Mouse (Mus musculus): ENCODE measurements at regions not wholly inside any gene's neighbourhood (a gene's known extent, or its start where the extent isn't known, plus 50 kb on each side); places are given as distances from the start of the nearest gene placed in this dataset.
"Not testable (repeated sequence)": the region's sequence is repeated elsewhere in the genome, so short reads cannot be mapped to it uniquely, and the experiment has no call there.

DNA sequence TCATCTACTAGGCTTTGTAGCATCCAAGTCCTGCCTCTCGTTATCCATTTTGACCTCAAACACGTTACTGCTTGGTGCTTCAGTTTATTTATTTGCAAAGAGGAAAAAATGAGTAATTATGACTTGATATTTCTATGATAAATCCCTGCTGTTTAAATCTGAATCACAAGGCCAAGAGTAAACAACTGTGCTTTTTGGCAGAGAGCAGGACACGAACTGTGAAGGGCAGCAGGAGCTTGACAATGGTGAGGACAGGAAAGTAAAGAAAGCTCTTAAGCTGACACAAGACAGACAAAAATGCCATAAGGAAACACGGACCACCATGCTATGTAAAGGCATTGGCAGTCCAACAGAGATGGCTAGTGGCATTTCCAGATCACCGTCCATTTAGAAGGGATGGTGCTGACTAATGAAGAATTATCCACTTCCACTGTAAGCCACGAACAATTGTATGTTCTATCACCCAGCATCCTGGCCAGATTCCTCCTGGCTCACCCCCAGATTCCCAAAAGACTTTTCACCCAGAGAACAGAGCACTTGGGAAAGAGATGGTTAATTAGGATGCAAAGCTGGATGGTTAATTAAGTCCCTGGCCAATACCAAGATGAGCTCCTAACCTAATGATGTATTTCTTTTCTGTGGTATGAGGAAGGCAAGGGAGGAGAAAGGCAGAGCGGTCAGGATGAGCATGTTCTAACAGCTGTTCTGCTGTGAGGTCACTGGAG, 476.1 kb upstream of the Cdh5 start:
- no peak for DNase-seq (ENCODE audit: low read depth in 2 of 2, low spot score in 2 of 2)

- no peak for DNase-seq (ENCODE audit: low read depth in 2 of 2, low spot score in 2 of 2)
Measured at GRCm38 (mm10) chr8:103626446-103626845, 475.0 kb upstream of the Cdh5 start.

DNA sequence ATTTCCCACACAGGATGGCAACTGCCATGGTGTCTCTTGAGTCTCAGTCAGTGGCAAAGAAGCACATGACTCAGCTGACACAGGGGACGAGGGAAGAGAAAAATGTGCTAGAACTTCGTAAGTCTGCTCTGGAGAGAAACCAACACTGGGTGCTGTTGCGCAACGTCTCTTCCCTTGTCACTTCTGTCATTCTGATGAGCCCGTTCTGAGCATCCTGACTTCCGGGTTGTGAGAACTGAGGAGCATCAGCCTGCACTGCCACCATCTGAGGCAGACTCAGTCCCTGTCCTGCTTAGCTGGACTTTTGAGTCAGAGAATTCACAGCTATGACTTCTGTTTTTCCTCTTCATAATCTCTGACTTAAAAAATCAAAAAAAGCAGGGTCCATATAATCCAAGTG, 468.9 kb upstream of the Cdh5 start:
- DNase-seq (ENCODE audit: low read depth in 2 of 2, low spot score in 2 of 2), result no peak

- no peak for DNase-seq (ENCODE audit: low read depth in 2 of 2, low spot score in 2 of 2)
Measured at GRCm38 (mm10) chr8:103634951-103635350, 466.5 kb upstream of the Cdh5 start.

- DNase-seq (ENCODE audit: low read depth in 2 of 2, low spot score in 2 of 2), result no peak
Measured at GRCm38 (mm10) chr8:103643621-103644020, 457.8 kb upstream of the Cdh5 start.

- DNase-seq (ENCODE audit: low read depth in 2 of 2, low spot score in 2 of 2), result no peak
Measured at GRCm38 (mm10) chr8:103644106-103644505, 457.3 kb upstream of the Cdh5 start.

- no peak for DNase-seq (ENCODE audit: low read depth in 2 of 2, low spot score in 2 of 2)
Measured at GRCm38 (mm10) chr8:103644845-103645244, 456.6 kb upstream of the Cdh5 start.

DNA sequence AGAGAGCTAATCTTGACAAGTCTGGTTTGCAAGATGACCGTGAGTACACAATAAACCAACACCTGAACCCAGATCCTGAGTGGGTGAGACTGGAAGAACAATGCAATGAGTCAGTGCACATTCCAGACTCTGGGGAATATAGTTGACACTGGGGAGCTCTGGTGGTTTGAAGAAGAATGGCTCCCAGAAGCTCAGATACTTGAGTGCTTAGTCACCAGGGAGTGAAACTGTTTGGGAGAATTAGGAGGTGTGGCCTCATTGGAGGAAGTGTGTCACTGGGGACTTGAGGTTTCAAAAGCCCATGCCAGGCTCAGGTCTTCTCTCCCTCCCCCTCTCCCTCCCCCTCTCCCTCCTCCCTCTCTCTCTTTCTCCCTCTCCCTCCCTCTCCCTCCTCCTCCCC, 436.6 kb upstream of the Cdh5 start:
- DNase-seq (ENCODE audit: low read depth in 2 of 2, low spot score in 2 of 2), result no peak

DNA sequence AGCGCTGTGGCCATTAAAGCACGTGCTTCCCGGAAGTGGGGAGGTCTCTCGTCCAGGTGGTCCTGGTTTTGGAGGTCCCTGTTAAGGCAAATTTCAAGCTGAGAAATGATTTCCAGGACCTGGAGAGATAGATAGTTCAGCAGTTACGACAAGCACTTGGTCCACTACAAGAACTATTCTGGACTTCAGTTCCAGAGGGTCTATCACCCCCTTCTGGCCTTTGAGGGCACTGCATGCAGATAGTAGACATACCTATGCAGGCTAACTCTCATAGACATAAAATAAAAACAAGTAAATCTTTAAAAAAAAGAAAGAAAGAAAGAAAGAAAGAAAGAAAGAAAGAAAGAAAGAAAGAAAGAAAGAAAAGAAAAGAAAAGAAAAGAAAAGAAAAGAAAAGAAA, 415.2 kb upstream of the Cdh5 start:
- not testable (repeated sequence) for DNase-seq (ENCODE audit: low read depth in 2 of 2, low spot score in 2 of 2)

GRCm38 (mm10) chr8:103690438-103690837, 411.0 kb upstream of the Cdh5 start:
- no peak for DNase-seq (ENCODE audit: low read depth in 2 of 2, low spot score in 2 of 2)

DNA sequence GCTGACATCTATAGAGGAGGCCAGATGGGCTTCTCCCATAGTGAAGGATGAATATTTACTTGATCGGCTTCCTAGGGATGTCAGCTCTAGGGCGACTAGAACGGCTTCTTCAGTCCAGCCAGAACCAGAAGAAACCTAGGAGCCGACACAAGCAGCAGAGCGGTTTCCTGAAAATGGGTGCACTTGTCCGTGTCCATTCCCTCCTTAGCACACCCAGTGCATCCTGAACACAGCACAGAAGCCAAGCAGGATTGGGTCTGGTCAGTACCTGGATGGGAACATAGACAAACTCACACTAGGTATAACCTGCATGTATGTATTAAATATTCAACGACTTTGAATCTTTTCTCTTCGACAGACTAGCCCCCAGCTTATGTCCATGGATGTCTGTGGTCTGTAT, 407.9 kb upstream of the Cdh5 start:
- no peak for DNase-seq (ENCODE audit: low read depth in 2 of 2, low spot score in 2 of 2)

- DNase-seq (ENCODE audit: low read depth in 2 of 2, low spot score in 2 of 2), result no peak
Measured at GRCm38 (mm10) chr8:103694331-103694891, 407.0 kb upstream of the Cdh5 start.

DNA sequence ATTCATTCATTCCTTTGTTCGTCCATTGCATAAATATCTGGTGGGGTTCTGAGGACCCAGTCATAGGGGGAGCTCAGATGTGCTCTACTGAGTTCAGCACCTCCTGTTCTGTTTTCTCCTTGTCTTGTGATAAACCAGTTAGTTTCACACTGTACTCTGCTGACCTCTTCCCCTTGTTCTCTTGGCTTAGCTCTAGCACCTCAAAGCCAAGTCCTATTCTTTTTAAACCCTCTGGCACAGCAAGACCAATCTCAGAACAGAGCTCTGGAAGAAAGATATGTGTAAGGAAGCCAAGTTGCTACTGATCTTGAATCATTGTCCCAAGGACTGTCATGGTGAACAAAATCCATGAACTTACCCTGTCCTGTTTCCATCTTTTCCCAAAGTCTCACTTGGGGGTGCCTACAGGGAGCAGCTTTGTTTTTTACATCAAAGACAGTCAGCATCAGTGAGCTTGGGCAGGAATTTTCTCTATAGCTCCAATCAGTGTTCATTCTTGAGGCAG, 402.4 kb upstream of the Cdh5 start:
- DNase-seq (ENCODE audit: low read depth in 2 of 2, low spot score in 2 of 2), result no peak

DNA sequence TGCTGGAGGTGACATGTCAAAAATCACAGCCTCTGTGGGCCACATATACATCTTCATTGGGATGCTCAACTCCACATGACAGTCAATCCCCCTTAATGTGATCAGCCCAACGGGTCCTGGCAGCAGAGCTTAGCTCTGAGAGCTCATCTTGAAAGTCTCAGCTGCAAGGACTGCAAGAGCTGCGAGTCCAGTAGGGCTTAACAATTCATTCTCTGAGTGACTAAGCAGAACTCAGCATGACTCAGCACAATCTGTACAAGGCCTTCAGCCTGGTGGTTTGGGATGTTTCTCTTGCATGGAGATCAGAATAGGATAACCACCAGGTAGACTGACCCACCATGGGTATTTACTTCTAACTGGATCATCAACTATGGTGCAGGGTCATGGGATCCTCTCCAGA, 399.2 kb upstream of the Cdh5 start:
- no peak for DNase-seq (ENCODE audit: low read depth in 2 of 2, low spot score in 2 of 2)

DNA sequence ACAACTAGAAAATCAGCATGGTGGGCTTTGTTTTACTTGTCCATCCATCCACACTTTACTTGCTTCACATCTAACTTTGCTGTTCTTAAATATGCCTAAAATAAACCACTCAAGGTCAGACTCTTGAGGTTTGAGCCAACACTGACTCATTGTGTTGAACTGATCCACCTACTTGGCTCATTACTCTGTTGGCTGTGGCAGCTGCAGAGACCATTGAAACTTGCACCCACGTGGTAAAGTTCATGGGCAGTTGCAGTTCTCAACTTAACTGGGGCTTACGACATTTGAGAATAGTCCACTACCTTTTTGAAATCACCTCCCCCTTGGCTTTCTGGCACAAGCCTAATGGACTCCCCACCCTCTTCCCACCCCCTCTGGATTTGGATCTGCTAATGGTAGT, 395.3 kb upstream of the Cdh5 start:
- DNase-seq (ENCODE audit: low read depth in 2 of 2, low spot score in 2 of 2), result no peak

DNA sequence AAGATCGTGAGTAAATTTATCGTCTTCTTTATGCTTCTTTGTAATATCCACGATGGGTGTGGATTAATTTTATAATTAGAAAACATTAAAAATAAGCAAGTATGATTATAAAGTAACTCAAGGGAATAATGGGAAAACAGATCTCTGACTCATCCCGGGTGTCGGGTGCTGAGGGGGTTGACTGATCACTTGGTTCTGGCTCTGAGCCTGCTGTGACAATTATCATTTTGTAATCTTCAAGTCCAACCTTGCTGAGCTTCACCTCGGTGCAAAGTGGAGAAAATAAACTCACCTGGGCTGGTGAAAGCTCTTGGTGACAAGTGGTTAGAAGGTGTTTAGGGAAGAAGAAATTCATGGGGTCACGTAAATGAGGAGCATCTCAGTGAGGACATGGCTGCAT, 390.6 kb upstream of the Cdh5 start:
- not testable (repeated sequence) for DNase-seq (ENCODE audit: low read depth in 2 of 2, low spot score in 2 of 2)

- no peak for DNase-seq (ENCODE audit: low read depth in 2 of 2, low spot score in 2 of 2)
Measured at GRCm38 (mm10) chr8:103717723-103718122, 383.7 kb upstream of the Cdh5 start.

DNA sequence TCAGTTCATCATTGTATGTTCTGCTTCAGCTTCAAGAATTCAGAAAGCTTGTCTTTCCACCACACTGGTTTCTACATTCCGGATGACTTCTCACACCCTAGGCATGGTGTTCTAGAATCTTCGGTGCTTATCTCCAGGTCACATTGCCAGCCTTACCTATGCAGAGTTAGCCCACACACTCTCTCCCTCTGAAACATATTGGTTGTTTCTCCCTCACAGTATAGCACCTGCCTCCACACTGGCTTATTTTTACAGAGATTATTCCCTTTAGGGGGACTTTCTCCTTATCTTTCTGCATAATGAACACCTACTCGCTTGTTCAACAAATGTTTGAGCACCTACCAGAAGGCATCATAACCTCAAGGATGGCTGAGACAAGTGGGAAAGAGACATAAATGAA, 368.0 kb upstream of the Cdh5 start:
- DNase-seq (ENCODE audit: low read depth in 2 of 2, low spot score in 2 of 2), result no peak

- DNase-seq (ENCODE audit: low read depth in 2 of 2, low spot score in 2 of 2), result no peak
Measured at GRCm38 (mm10) chr8:103738330-103738729, 363.1 kb upstream of the Cdh5 start.

DNA sequence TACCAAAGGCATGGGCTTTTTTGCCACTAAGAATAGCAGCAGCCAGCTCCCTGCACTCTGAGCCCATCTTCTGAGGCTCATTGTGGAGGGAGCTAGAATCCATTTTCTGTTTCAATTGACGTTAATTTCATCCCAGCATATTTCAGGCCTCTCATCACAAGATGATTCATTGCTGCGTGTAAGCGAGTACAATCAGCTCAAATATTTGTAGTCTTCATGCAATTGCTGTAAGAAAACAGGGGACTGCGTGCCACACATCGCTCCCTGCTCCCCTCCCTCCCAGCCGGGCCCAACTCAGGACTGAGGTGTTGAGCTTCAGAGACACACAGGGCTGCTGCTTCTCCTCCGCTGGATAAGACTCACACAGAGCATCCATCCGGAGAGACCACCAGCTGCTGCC, 360.0 kb upstream of the Cdh5 start:
- DNase-seq (ENCODE audit: low read depth in 2 of 2, low spot score in 2 of 2), result no peak

DNA sequence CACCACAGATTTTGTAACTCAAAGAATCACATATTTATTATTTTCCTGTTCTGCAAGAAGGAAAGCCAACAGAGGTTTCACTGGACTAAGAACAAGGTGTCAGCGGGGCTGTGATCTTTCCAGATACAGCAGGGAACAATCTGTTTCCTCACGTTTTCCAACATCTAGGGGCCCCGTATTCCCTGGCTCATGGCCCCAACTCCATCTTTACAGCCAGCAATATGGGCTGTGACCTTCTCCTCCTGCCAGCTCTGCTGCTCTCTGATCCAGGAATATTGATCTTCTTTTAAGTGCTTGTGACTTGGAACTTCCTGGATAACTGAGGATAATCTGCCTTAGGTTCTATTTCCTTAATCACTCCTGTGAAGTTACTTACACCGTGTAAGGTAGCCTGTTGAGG, 352.7 kb upstream of the Cdh5 start:
- DNase-seq (ENCODE audit: low read depth in 2 of 2, low spot score in 2 of 2), result no peak

DNA sequence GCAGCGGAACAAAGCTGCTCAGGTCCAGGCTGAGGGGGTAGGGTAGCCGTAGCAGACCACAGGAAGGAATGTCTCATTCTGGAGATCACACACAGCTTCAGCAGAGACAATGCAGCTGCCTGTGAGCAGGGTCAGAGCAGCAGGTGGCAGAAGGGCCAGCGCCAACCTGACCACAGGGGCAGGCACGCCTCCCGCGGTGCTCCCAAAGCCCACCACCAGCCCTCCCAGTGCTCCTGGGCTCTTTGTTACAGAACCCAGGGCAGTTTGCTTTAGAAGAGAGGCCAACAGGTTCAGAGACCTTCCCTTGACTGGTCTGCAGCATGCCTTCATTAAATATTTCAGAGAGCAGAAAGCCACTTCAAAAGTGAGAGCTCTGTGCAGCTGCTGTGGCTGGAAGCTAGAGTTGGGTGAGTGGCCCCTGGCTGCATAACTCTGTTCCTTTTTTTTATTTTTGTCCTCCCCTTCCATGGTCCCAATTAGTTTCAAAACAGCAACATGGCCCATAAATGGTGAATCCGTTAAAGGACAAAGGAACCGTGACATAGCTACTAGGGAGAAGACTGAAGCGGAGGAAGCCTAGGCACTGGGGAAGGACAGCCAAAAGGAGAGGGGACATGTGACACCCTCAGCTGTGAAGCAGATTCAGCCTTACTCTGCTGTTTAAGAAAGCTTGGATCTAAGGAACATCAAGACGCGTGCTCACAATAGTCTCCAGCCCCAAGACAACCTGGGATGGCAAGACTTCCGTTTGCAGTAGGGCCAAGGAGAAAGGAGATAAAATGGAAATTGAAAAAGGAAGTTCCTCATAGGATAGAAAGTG, 350.9 kb upstream of the Cdh5 start:
- no peak for DNase-seq (ENCODE audit: low read depth in 2 of 2, low spot score in 2 of 2)
